Mouse (Mus musculus) layer of hippocampus, postnatal 36 days (tissue): ENCODE measurements at regions not wholly inside any gene's neighbourhood (a gene's known extent, or its start where the extent isn't known, plus 50 kb on each side); places are given as distances from the start of the nearest gene placed in this dataset.
A peak's percentile ranks its signal among the peaks of the same experiment; 100 is the strongest.
"Not testable (repeated sequence)": the region's sequence is repeated elsewhere in the genome, so short reads cannot be mapped to it uniquely, and the experiment has no call there.

Source experiments
- DNase-seq, 2 experiments: peaks; one replicate each; pipeline ENCODE4 v3.0.0; 2022

- no peak for DNase-seq
These were observed 51.3 kb downstream of the Gm21897 start for GRCm38 (mm10) chr16:15368383-15369163.

GRCm38 (mm10) chr16:15372844-15373243, 55.6 kb downstream of the Gm21897 start:
- DNase-seq, result no peak

GRCm38 (mm10) chr16:15373961-15374360, 56.7 kb downstream of the Gm21897 start:
- no peak for DNase-seq

- no peak for DNase-seq
These were observed 68.4 kb downstream of the Gm21897 start for GRCm38 (mm10) chr16:15385557-15386240.

GRCm38 (mm10) chr16:15386241-15386574, 69.0 kb downstream of the Gm21897 start:
- DNase-seq, result peak; percentile 32 to 39

- no peak for DNase-seq
These were observed 72.6 kb downstream of the Gm21897 start for GRCm38 (mm10) chr16:15389892-15390291.

- no peak for DNase-seq
These were observed 113.1 kb downstream of the Gm21897 start for GRCm38 (mm10) chr16:15430352-15430751.

GRCm38 (mm10) chr16:15432681-15433080, 115.4 kb downstream of the Gm21897 start:
- DNase-seq, result no peak

- DNase-seq, result not testable (repeated sequence)
These were observed 145.6 kb downstream of the Gm21897 start for GRCm38 (mm10) chr16:15462856-15463255.

- no peak for DNase-seq
These were observed 156.6 kb downstream of the Gm21897 start for GRCm38 (mm10) chr16:15473875-15474274.

- no peak for DNase-seq
These were observed 161.6 kb downstream of the Gm21897 start for GRCm38 (mm10) chr16:15478876-15479275.

GRCm38 (mm10) chr16:15491328-15491999, 174.2 kb downstream of the Gm21897 start:
- DNase-seq, result no peak

GRCm38 (mm10) chr16:15493236-15493635, 176.0 kb downstream of the Gm21897 start:
- no peak for DNase-seq
